Mouse (Mus musculus): Measurements from ENCODE around the gene Ybx1. TPM values are rescaled to one million over a fixed set of nuclear protein-coding genes. Genes with fewer than 3 reads are reported as not detected.
"Not testable (repeated sequence)": the region's sequence is repeated elsewhere in the genome, so short reads cannot be mapped to it uniquely, and the experiment has no call there.

The Ybx1 gene
- polyA plus RNA-seq, 1 experiment from 2014 or later = 813 TPM

- no peak for ATAC-seq (ENCODE audit: insufficient number of reproducible peaks, insufficient read depth, low FRiP score, low read depth)
- Histone ChIP-seq H3K4me2 (ENCODE audit: low read length) (peak overlapping the region; percentile 92), H3K27ac (replicated peaks in 1 of 2; ENCODE audit: control insufficient read depth in 1 of 2, insufficient read depth in 1 of 2, low read depth in 2 of 2, low read length in 2 of 2) (peak overlapping the region; percentile 54 to 91; a peak in 3 of 4 replicates), H3K36me3 (ENCODE audit: control insufficient read depth, insufficient read depth, low read length) (peaks cover 23% of the 10 kb centered on the region), H3K9me3 (ENCODE audit: control insufficient read depth, low read length) (no peaks in the 10 kb centered on the region), H3K9ac (ENCODE audit: low read length) (peak overlapping the region; percentile 87), H3K4me3 (ENCODE audit: control insufficient read depth in 1 of 2, insufficient read depth in 1 of 2, low read depth in 1 of 2, low read length in 2 of 2) (peak overlapping the region; percentile 90 to 96), H3K27me3 (ENCODE audit: control insufficient read depth, insufficient read depth, low read length) (no peaks in the 10 kb centered on the region), H3K4me1 (ENCODE audit: control insufficient read depth in 2 of 2, insufficient read depth in 2 of 2, low read length in 2 of 2) (peaks cover 7 to 20% of the 10 kb centered on the region in 2 experiments)
- under 1% methylated on average over 24 of the region's 24 CpGs for WGBS
Measured at GRCm38 (mm10) chr4:119292771-119293573, 1.4 kb downstream of the Ybx1 start.

GRCm38 (mm10) chr4:119291921-119292320, 2.5 kb downstream of the Ybx1 start:
- ATAC-seq (ENCODE audit: insufficient number of reproducible peaks, insufficient read depth, low FRiP score, low read depth) = no peak
- 92% methylated on average over 1 of the region's 1 CpGs for WGBS
- Histone ChIP-seq H3K9ac (ENCODE audit: low read length) (peak overlapping the region; percentile 87), H3K4me3 (ENCODE audit: control insufficient read depth in 1 of 2, insufficient read depth in 1 of 2, low read depth in 1 of 2, low read length in 2 of 2) (peak overlapping the region; percentile 90 to 96; a peak in 3 of 4 replicates), H3K4me1 (ENCODE audit: control insufficient read depth in 2 of 2, insufficient read depth in 2 of 2, low read length in 2 of 2) (peaks cover 7 to 31% of the 10 kb centered on the region in 2 experiments), H3K4me2 (ENCODE audit: low read length) (peak overlapping the region; percentile 92), H3K9me3 (ENCODE audit: control insufficient read depth, low read length) (no peaks in the 10 kb centered on the region), H3K36me3 (ENCODE audit: control insufficient read depth, insufficient read depth, low read length) (peaks cover 25% of the 10 kb centered on the region), H3K27me3 (ENCODE audit: control insufficient read depth, insufficient read depth, low read length) (no peaks in the 10 kb centered on the region), H3K27ac (replicated peaks in 1 of 2; ENCODE audit: control insufficient read depth in 1 of 2, insufficient read depth in 1 of 2, low read depth in 2 of 2, low read length in 2 of 2) (no peak overlapping the region)

GRCm38 (mm10) chr4:119285336-119285735, 9.1 kb downstream of the Ybx1 start:
- no peaks in the 10 kb centered on the region for H3K9me3 ChIP-seq (ENCODE audit: control insufficient read depth, low read length)
- WGBS = 71% methylated on average over 2 of the region's 2 CpGs
- H3K27me3 ChIP-seq (ENCODE audit: control insufficient read depth, insufficient read depth, low read length) = no peaks in the 10 kb centered on the region
- peaks cover 70% of the 10 kb centered on the region for H3K36me3 ChIP-seq (ENCODE audit: control insufficient read depth, insufficient read depth, low read length)
- no peak overlapping the region for H3K4me2 ChIP-seq (ENCODE audit: low read length)
- no peak overlapping the region for H3K4me3 ChIP-seq (ENCODE audit: control insufficient read depth in 1 of 2, insufficient read depth in 1 of 2, low read depth in 1 of 2, low read length in 2 of 2)
- no peak overlapping the region for H3K27ac ChIP-seq (replicated peaks in 1 of 2; ENCODE audit: control insufficient read depth in 1 of 2, insufficient read depth in 1 of 2, low read depth in 2 of 2, low read length in 2 of 2)
- no peak for ATAC-seq (ENCODE audit: insufficient number of reproducible peaks, insufficient read depth, low FRiP score, low read depth)
- peaks cover 0 to 25% of the 10 kb centered on the region in 2 experiments; a peak in 3 of 4 replicates for H3K4me1 ChIP-seq (ENCODE audit: control insufficient read depth in 2 of 2, insufficient read depth in 2 of 2, low read length in 2 of 2)
- no peak overlapping the region for H3K9ac ChIP-seq (ENCODE audit: low read length)

GRCm38 (mm10) chr4:119284861-119285260, 9.5 kb downstream of the Ybx1 start:
- H3K27me3 ChIP-seq (ENCODE audit: control insufficient read depth, insufficient read depth, low read length) = no peaks in the 10 kb centered on the region
- ATAC-seq (ENCODE audit: insufficient number of reproducible peaks, insufficient read depth, low FRiP score, low read depth) = no peak
- H3K9ac ChIP-seq (ENCODE audit: low read length) = no peak overlapping the region
- WGBS = 83% methylated on average over 1 of the region's 1 CpGs
- H3K4me3 ChIP-seq (ENCODE audit: control insufficient read depth in 1 of 2, insufficient read depth in 1 of 2, low read depth in 1 of 2, low read length in 2 of 2) = no peak overlapping the region
- peaks cover 73% of the 10 kb centered on the region for H3K36me3 ChIP-seq (ENCODE audit: control insufficient read depth, insufficient read depth, low read length)
- H3K27ac ChIP-seq (replicated peaks in 1 of 2; ENCODE audit: control insufficient read depth in 1 of 2, insufficient read depth in 1 of 2, low read depth in 2 of 2, low read length in 2 of 2) = no peak overlapping the region
- H3K4me1 ChIP-seq (ENCODE audit: control insufficient read depth in 2 of 2, insufficient read depth in 2 of 2, low read length in 2 of 2) = peaks cover 0 to 25% of the 10 kb centered on the region in 2 experiments; a peak in 2 of 4 replicates
- no peaks in the 10 kb centered on the region for H3K9me3 ChIP-seq (ENCODE audit: control insufficient read depth, low read length)
- H3K4me2 ChIP-seq (ENCODE audit: low read length) = no peak overlapping the region

- H3K36me3 ChIP-seq (ENCODE audit: control insufficient read depth, insufficient read depth, low read length) = peaks cover 90% of the 10 kb centered on the region
- not testable (repeated sequence) for H3K9ac ChIP-seq (ENCODE audit: low read length); H3K4me2 ChIP-seq (ENCODE audit: low read length); H3K27ac ChIP-seq (replicated peaks in 1 of 2; ENCODE audit: control insufficient read depth in 1 of 2, insufficient read depth in 1 of 2, low read depth in 2 of 2, low read length in 2 of 2); H3K4me3 ChIP-seq (ENCODE audit: control insufficient read depth in 1 of 2, insufficient read depth in 1 of 2, low read depth in 1 of 2, low read length in 2 of 2); H3K27me3 ChIP-seq (ENCODE audit: control insufficient read depth, insufficient read depth, low read length); H3K9me3 ChIP-seq (ENCODE audit: control insufficient read depth, low read length); ATAC-seq (ENCODE audit: insufficient number of reproducible peaks, insufficient read depth, low FRiP score, low read depth); H3K4me1 ChIP-seq (ENCODE audit: control insufficient read depth in 2 of 2, insufficient read depth in 2 of 2, low read length in 2 of 2)
- 87% methylated on average over 15 of the region's 15 CpGs for WGBS
Measured at GRCm38 (mm10) chr4:119278784-119279183, 15.6 kb downstream of the Ybx1 start.

GRCm38 (mm10) chr4:119275726-119276125, 18.7 kb downstream of the Ybx1 start:
- Histone ChIP-seq H3K36me3 (ENCODE audit: control insufficient read depth, insufficient read depth, low read length) (peaks cover 90% of the 10 kb centered on the region), H3K27ac (replicated peaks in 1 of 2; ENCODE audit: control insufficient read depth in 1 of 2, insufficient read depth in 1 of 2, low read depth in 2 of 2, low read length in 2 of 2) (peak overlapping the region; percentile 65 to 80), H3K4me1 (ENCODE audit: control insufficient read depth in 2 of 2, insufficient read depth in 2 of 2, low read length in 2 of 2) (no peaks in the 10 kb centered on the region), H3K4me3 (ENCODE audit: control insufficient read depth in 1 of 2, insufficient read depth in 1 of 2, low read depth in 1 of 2, low read length in 2 of 2) (no peak overlapping the region), H3K27me3 (ENCODE audit: control insufficient read depth, insufficient read depth, low read length) (no peaks in the 10 kb centered on the region), H3K9ac (ENCODE audit: low read length) (no peak overlapping the region), H3K4me2 (ENCODE audit: low read length) (no peak overlapping the region), H3K9me3 (ENCODE audit: control insufficient read depth, low read length) (no peaks in the 10 kb centered on the region)
- WGBS = 57% methylated on average over 2 of the region's 2 CpGs
- ATAC-seq (ENCODE audit: insufficient number of reproducible peaks, insufficient read depth, low FRiP score, low read depth) = no peak

GRCm38 (mm10) chr4:119275226-119275625, 19.2 kb downstream of the Ybx1 start:
- no peak overlapping the region for H3K4me2 ChIP-seq (ENCODE audit: low read length)
- H3K9ac ChIP-seq (ENCODE audit: low read length) = no peak overlapping the region
- peak overlapping the region; percentile 65 to 80 for H3K27ac ChIP-seq (replicated peaks in 1 of 2; ENCODE audit: control insufficient read depth in 1 of 2, insufficient read depth in 1 of 2, low read depth in 2 of 2, low read length in 2 of 2)
- no peak overlapping the region for H3K4me3 ChIP-seq (ENCODE audit: control insufficient read depth in 1 of 2, insufficient read depth in 1 of 2, low read depth in 1 of 2, low read length in 2 of 2)
- ATAC-seq (ENCODE audit: insufficient number of reproducible peaks, insufficient read depth, low FRiP score, low read depth) = no peak
- no peaks in the 10 kb centered on the region for H3K9me3 ChIP-seq (ENCODE audit: control insufficient read depth, low read length)
- no peaks in the 10 kb centered on the region for H3K4me1 ChIP-seq (ENCODE audit: control insufficient read depth in 2 of 2, insufficient read depth in 2 of 2, low read length in 2 of 2)
- H3K27me3 ChIP-seq (ENCODE audit: control insufficient read depth, insufficient read depth, low read length) = no peaks in the 10 kb centered on the region
- 55% methylated on average over 2 of the region's 2 CpGs for WGBS
- H3K36me3 ChIP-seq (ENCODE audit: control insufficient read depth, insufficient read depth, low read length) = peaks cover 90% of the 10 kb centered on the region

Measured in heart, embryonic 14.5 days (tissue).